13 mouse cellular contexts compared by ENCODE assay signal in the genomic region with DNA sequence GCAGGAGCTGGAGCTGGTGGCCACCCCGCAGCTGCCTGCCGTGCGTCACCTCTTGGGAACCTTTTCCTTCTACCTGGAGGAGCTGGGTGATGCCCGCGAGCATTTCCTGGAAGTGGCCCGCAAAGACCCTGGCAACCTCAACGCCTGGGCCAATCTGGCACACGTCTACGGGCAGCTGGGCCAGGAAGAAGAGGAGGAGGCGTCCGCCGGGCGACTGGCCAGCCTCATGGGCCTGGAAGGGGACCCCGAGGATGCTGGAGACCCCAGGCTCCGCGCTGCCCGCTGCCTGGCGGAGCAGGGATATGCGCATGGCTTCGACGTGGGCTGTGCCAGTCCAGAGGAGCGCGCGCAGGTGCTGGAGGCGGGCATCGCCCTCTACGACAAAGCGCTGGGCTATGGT. TPM values are rescaled to one million over a fixed set of nuclear protein-coding genes. Genes with fewer than 3 reads are reported as not detected.
A peak's percentile ranks its signal among the peaks of the same experiment; 100 is the strongest.
DNase-seq lines count a peak whose midpoint lies in the region; ATAC-seq and TF ChIP-seq lines count a peak whose summit lies in the region.
"Had no signal": no experiment of that assay in that cellular context is flagged by ENCODE, and none has a peak within 500 bp of the region (broad histone marks: within the 10 kb centered on the region; RNA-seq: fewer than 3 reads in every experiment).

No protein-coding gene starts in this region.

- TF ChIP-seq POLR2A in lung, adult 2 months (IDR thresholded peaks at IDR 0.05; ENCODE audit: borderline replicate concordance, extremely low read depth, low read depth, low read length) = no peak
- no peak for TF ChIP-seq POLR2A in small intestine, adult 2 months (IDR thresholded peaks at IDR 0.05; ENCODE audit: low read depth, low read length)

- peaks cover 31% of the 10 kb centered on the region for H3K27me3 ChIP-seq in hindbrain, embryonic 14.5 days (ENCODE audit: control insufficient read depth, insufficient read depth, low read length)
- H3K27me3 ChIP-seq in hindbrain, embryonic 10.5 days (ENCODE audit: insufficient read depth, poor library complexity, severe bottlenecking) = peaks cover 69% of the 10 kb centered on the region
- H3K27me3 ChIP-seq in lung, embryonic 16.5 days (ENCODE audit: control insufficient read depth, insufficient read depth, low read depth, low read length) = peaks cover 24% of the 10 kb centered on the region
- H3K27me3 ChIP-seq in intestine, embryonic 14.5 days (replicated peaks; ENCODE audit: control insufficient read depth, insufficient read depth, low read length) = peaks cover 30% of the 10 kb centered on the region
- no peaks in the 10 kb centered on the region for H3K27me3 ChIP-seq in small intestine, adult 2 months (ENCODE audit: control insufficient read depth, insufficient read depth, low read length)

- peak overlapping the region; percentile 6 for H3K4me2 ChIP-seq in hindbrain, embryonic 14.5 days (replicated peaks)
- peak overlapping the region; percentile 54 for H3K4me2 ChIP-seq in lung, embryonic 16.5 days (ENCODE audit: low read depth, low read length)
- H3K4me2 ChIP-seq in intestine, embryonic 14.5 days (ENCODE audit: low read length) = peak overlapping the region; percentile 36
- H3K4me2 ChIP-seq: embryonic facial prominence, embryonic 12.5 days had no signal

- TF ChIP-seq CTCF in lung, adult 2 months (IDR thresholded peaks at IDR 0.05; ENCODE audit: insufficient read depth, low read length) = no peak
- no peak for TF ChIP-seq CTCF in small intestine, adult 2 months (IDR thresholded peaks at IDR 0.05; ENCODE audit: extremely low read depth, insufficient read length, insufficient replicate concordance, low read depth, low read length)

- H3K4me1 ChIP-seq in hindbrain, embryonic 14.5 days (replicated peaks; ENCODE audit: control insufficient read depth, insufficient read depth, low read length) = no peaks in the 10 kb centered on the region
- peaks cover 14% of the 10 kb centered on the region for H3K4me1 ChIP-seq in hindbrain, embryonic 10.5 days (replicated peaks)
- peaks cover 2% of the 10 kb centered on the region; the same call in 1 of the 2 replicates for H3K4me1 ChIP-seq in lung, embryonic 16.5 days (replicated peaks; ENCODE audit: control insufficient read depth, insufficient read depth, low read length)
- no peaks in the 10 kb centered on the region for H3K4me1 ChIP-seq in lung, adult 2 months (ENCODE audit: control insufficient read depth, insufficient read depth, low read length)
- H3K4me1 ChIP-seq in intestine, embryonic 14.5 days (replicated peaks; ENCODE audit: control insufficient read depth, insufficient read depth, low read length) = no peaks in the 10 kb centered on the region
- H3K4me1 ChIP-seq in small intestine, adult 2 months (ENCODE audit: control insufficient read depth, insufficient read depth, insufficient read length, low read length) = peaks cover 18% of the 10 kb centered on the region
- H3K4me1 ChIP-seq: embryonic facial prominence, embryonic 12.5 days had no signal

- WGBS in hindbrain, embryonic 14.5 days = 31% methylated on average over 28 of the region's 28 CpGs
- 27% methylated on average over 28 of the region's 28 CpGs for WGBS in hindbrain, embryonic 10.5 days
- WGBS in lung, embryonic 16.5 days = 21% methylated on average over 28 of the region's 28 CpGs
- 17% methylated on average over 28 of the region's 28 CpGs for WGBS in lung, adult 2 months
- WGBS in intestine, embryonic 14.5 days = 33% methylated on average over 28 of the region's 28 CpGs
- WGBS in small intestine, adult 2 months = 18% methylated on average over 28 of the region's 28 CpGs

- H3K9me3 ChIP-seq in hindbrain, embryonic 14.5 days (ENCODE audit: control insufficient read depth, low read length) = no peaks in the 10 kb centered on the region
- no peaks in the 10 kb centered on the region for H3K9me3 ChIP-seq in hindbrain, embryonic 10.5 days
- H3K9me3 ChIP-seq in lung, embryonic 16.5 days (ENCODE audit: control insufficient read depth, low read length) = no peaks in the 10 kb centered on the region
- H3K9me3 ChIP-seq in intestine, embryonic 14.5 days (ENCODE audit: control insufficient read depth, low read length) = no peaks in the 10 kb centered on the region
- H3K9me3 ChIP-seq: embryonic facial prominence, embryonic 12.5 days had no signal

- H3K4me3 ChIP-seq in hindbrain, embryonic 14.5 days (replicated peaks; ENCODE audit: low read length) = no peak overlapping the region
- no peak overlapping the region; the same call in 1 of the 2 replicates for H3K4me3 ChIP-seq in hindbrain, embryonic 10.5 days
- peak overlapping the region; percentile 38 for H3K4me3 ChIP-seq in lung, embryonic 16.5 days (ENCODE audit: low read length)
- no peak overlapping the region for H3K4me3 ChIP-seq in lung, adult 2 months (replicated peaks; ENCODE audit: extremely low read depth, low read depth, low read length)
- H3K4me3 ChIP-seq in intestine, embryonic 14.5 days (ENCODE audit: low read depth, low read length) = no peak overlapping the region
- H3K4me3 ChIP-seq in small intestine, adult 2 months (ENCODE audit: low read depth, low read length) = peak overlapping the region; percentile 66
- H3K4me3 ChIP-seq: embryonic facial prominence, embryonic 12.5 days had no signal

- no peak overlapping the region for H3K9ac ChIP-seq in hindbrain, embryonic 14.5 days
- H3K9ac ChIP-seq in lung, embryonic 16.5 days (ENCODE audit: low read length) = no peak overlapping the region
- no peak overlapping the region for H3K9ac ChIP-seq in intestine, embryonic 14.5 days (ENCODE audit: low read length)
- H3K9ac ChIP-seq: embryonic facial prominence, embryonic 12.5 days had no signal

- ATAC-seq in hindbrain, embryonic 14.5 days (ENCODE audit: low FRiP score) = no peak
- ATAC-seq in lung, embryonic 16.5 days (ENCODE audit: low read depth) = no peak
- no peak for ATAC-seq in intestine, embryonic 14.5 days (replicated peaks; ENCODE audit: low FRiP score, low TSS enrichment, low read depth)

- no peak for DNase-seq in hindbrain, embryonic 14.5 days (ENCODE audit: low spot score)
- no peak for DNase-seq in hindbrain, embryonic 10.5 days (ENCODE audit: low spot score)
- DNase-seq in lung, adult 2 months = no peak
- no peak for DNase-seq in intestine, embryonic 14.5 days (ENCODE audit: low spot score)
- DNase-seq in right cerebral cortex, postnatal 25 days = no peak
- no peak for DNase-seq in adrenal gland, adult 2 months
- DNase-seq: cerebellum, adult 11-12 months; heart, postnatal 36 days; layer of hippocampus, adult 9-11 months had no signal

- H3K36me3 ChIP-seq in hindbrain, embryonic 14.5 days (replicated peaks; ENCODE audit: control insufficient read depth, insufficient read depth) = no peaks in the 10 kb centered on the region
- H3K36me3 ChIP-seq in hindbrain, embryonic 10.5 days = no peaks in the 10 kb centered on the region
- no peaks in the 10 kb centered on the region for H3K36me3 ChIP-seq in lung, embryonic 16.5 days (ENCODE audit: control insufficient read depth, insufficient read depth, low read length)
- no peaks in the 10 kb centered on the region for H3K36me3 ChIP-seq in intestine, embryonic 14.5 days (ENCODE audit: control insufficient read depth, insufficient read depth, low read length)
- peaks cover 2% of the 10 kb centered on the region; the same call in 1 of the 2 replicates for H3K36me3 ChIP-seq in small intestine, adult 2 months (ENCODE audit: control insufficient read depth, insufficient read depth, low read length)
- H3K36me3 ChIP-seq: embryonic facial prominence, embryonic 12.5 days had no signal

- no peak overlapping the region for H3K27ac ChIP-seq in hindbrain, embryonic 14.5 days
- H3K27ac ChIP-seq in hindbrain, embryonic 10.5 days = no peak overlapping the region
- H3K27ac ChIP-seq in lung, embryonic 16.5 days (ENCODE audit: low read length) = no peak overlapping the region
- no peak overlapping the region for H3K27ac ChIP-seq in intestine, embryonic 14.5 days (ENCODE audit: low read depth)
- peak overlapping the region; percentile 95 for H3K27ac ChIP-seq in small intestine, adult 2 months (ENCODE audit: insufficient read depth, low read depth, low read length)
- H3K27ac ChIP-seq: embryonic facial prominence, embryonic 12.5 days had no signal

RNA-seq across cellular contexts. Expression of a gene that starts 0.5 kb away (rescaled TPM):
- 1.6 and 1.9 TPM in 2 replicates for polyA plus RNA-seq in hindbrain, embryonic 14.5 days (2014; fragmentation: Nextera tagmentation; extraction: Ambion mirVana)
- not detected in 2 replicates for polyA plus RNA-seq in hindbrain, embryonic 10.5 days (2016; fragmentation: Nextera tagmentation; extraction: Ambion mirVana)
- 1.2 and 1.8 TPM in 2 replicates for polyA plus RNA-seq in lung, embryonic 16.5 days (2015; fragmentation: Nextera tagmentation; extraction: Ambion mirVana)
- 1.8 and 8.2 TPM in 2 replicates for polyA plus RNA-seq in lung, adult 2 months (2012; rRNA removed)
- 1.1 and 2.0 TPM in 2 replicates for polyA plus RNA-seq in intestine, embryonic 14.5 days (2014; fragmentation: Nextera tagmentation; extraction: Ambion mirVana)
- polyA plus RNA-seq in small intestine, adult 2 months (2012; rRNA removed) = 58.0 and 112 TPM in 2 replicates
- under 1 TPM in 1 of 2 experiments, not detected in 1; 0.12 TPM for total RNA-seq in adrenal gland, adult 2 months (2021)
- polyA plus RNA-seq in adrenal gland, adult 2 months (2012; rRNA removed) = 0.04 TPM in 1 of 2 replicates, not detected in the other
- total RNA-seq: heart, postnatal 36 days had no signal

RNA-seq across cellular contexts. Expression of a gene that starts 5.7 kb away (rescaled TPM):
- not detected in 2 replicates for polyA plus RNA-seq in hindbrain, embryonic 14.5 days (2014; fragmentation: Nextera tagmentation; extraction: Ambion mirVana)
- polyA plus RNA-seq in hindbrain, embryonic 10.5 days (2016; fragmentation: Nextera tagmentation; extraction: Ambion mirVana) = 0.14 and 0.25 TPM in 2 replicates
- polyA plus RNA-seq in lung, embryonic 16.5 days (2015; fragmentation: Nextera tagmentation; extraction: Ambion mirVana) = not detected in 2 replicates
- 0.11 TPM in 1 of 2 replicates, not detected in the other for polyA plus RNA-seq in lung, adult 2 months (2012; rRNA removed)
- 0.39 TPM in 1 of 2 replicates, not detected in the other for polyA plus RNA-seq in intestine, embryonic 14.5 days (2014; fragmentation: Nextera tagmentation; extraction: Ambion mirVana)
- not detected in 2 replicates for polyA plus RNA-seq in small intestine, adult 2 months (2012; rRNA removed)
- not detected for total RNA-seq in adrenal gland, adult 2 months (2021)
- not detected in 2 replicates for polyA plus RNA-seq in adrenal gland, adult 2 months (2012; rRNA removed)
- total RNA-seq: heart, postnatal 36 days had no signal
- polyA plus RNA-seq: liver, embryonic 16.5 days had no signal

RNA-seq across cellular contexts. Expression of a gene that starts 28.2 kb away (rescaled TPM):
- polyA plus RNA-seq in hindbrain, embryonic 14.5 days (2014; fragmentation: Nextera tagmentation; extraction: Ambion mirVana) = 10.1 and 11.0 TPM in 2 replicates
- 16.5 and 17.9 TPM in 2 replicates for polyA plus RNA-seq in hindbrain, embryonic 10.5 days (2016; fragmentation: Nextera tagmentation; extraction: Ambion mirVana)
- polyA plus RNA-seq in lung, embryonic 16.5 days (2015; fragmentation: Nextera tagmentation; extraction: Ambion mirVana) = 12.2 and 13.2 TPM in 2 replicates
- 3.5 and 7.8 TPM in 2 replicates for polyA plus RNA-seq in lung, adult 2 months (2012; rRNA removed)
- 17.2 and 17.9 TPM in 2 replicates for polyA plus RNA-seq in intestine, embryonic 14.5 days (2014; fragmentation: Nextera tagmentation; extraction: Ambion mirVana)
- 5.6 and 7.5 TPM in 2 replicates for polyA plus RNA-seq in small intestine, adult 2 months (2012; rRNA removed)
- 1 to 10 TPM; 3.6 to 8.9 TPM for total RNA-seq in adrenal gland, adult 2 months (2021)
- polyA plus RNA-seq in adrenal gland, adult 2 months (2012; rRNA removed) = 5.2 and 10.3 TPM in 2 replicates

RNA-seq across cellular contexts. Expression of a gene that starts 56.0 kb away (rescaled TPM):
- polyA plus RNA-seq in hindbrain, embryonic 14.5 days (2014; fragmentation: Nextera tagmentation; extraction: Ambion mirVana) = 109 and 131 TPM in 2 replicates
- 100 and 107 TPM in 2 replicates for polyA plus RNA-seq in hindbrain, embryonic 10.5 days (2016; fragmentation: Nextera tagmentation; extraction: Ambion mirVana)
- polyA plus RNA-seq in lung, embryonic 16.5 days (2015; fragmentation: Nextera tagmentation; extraction: Ambion mirVana) = 89.7 and 92.3 TPM in 2 replicates
- polyA plus RNA-seq in lung, adult 2 months (2012; rRNA removed) = 27.4 and 37.1 TPM in 2 replicates
- polyA plus RNA-seq in intestine, embryonic 14.5 days (2014; fragmentation: Nextera tagmentation; extraction: Ambion mirVana) = 82.0 and 83.1 TPM in 2 replicates
- polyA plus RNA-seq in small intestine, adult 2 months (2012; rRNA removed) = 16.9 and 41.4 TPM in 2 replicates
- 10 to 100 TPM; 21.2 to 27.5 TPM for total RNA-seq in adrenal gland, adult 2 months (2021)
- 28.3 and 28.6 TPM in 2 replicates for polyA plus RNA-seq in adrenal gland, adult 2 months (2012; rRNA removed)

Comparison
In these comparisons a context has a peak if more than half of its experiments do, and no peak if none do; other contexts are left out.
1. H3K4me3 ChIP-seq: peak in lung, embryonic 16.5 days (single experiment) and small intestine, adult 2 months (single experiment); none in hindbrain, embryonic 14.5 days (single experiment), hindbrain, embryonic 10.5 days (single experiment), lung, adult 2 months (single experiment) and intestine, embryonic 14.5 days (single experiment).
2. Peak in every context shown above with its lines, with median percentiles within 50 percentile points of each other: H3K4me2 ChIP-seq.